14 mouse cellular contexts compared by ENCODE assay signal in genomic region chr1:134074184-134074583, GRCm38 (mm10). TPM values are rescaled to one million over a fixed set of nuclear protein-coding genes. Genes with fewer than 3 reads are reported as not detected.
DNase-seq lines count a peak whose midpoint lies in the region; ATAC-seq and TF ChIP-seq lines count a peak whose summit lies in the region.
"Had no signal": no experiment of that assay in that cellular context is flagged by ENCODE, and none has a peak within 500 bp of the region (broad histone marks: within the 10 kb centered on the region; RNA-seq: fewer than 3 reads in every experiment).

No protein-coding gene starts in this region.

- H3K9ac ChIP-seq in forebrain, embryonic 13.5 days: no peak overlapping the region
- H3K9ac ChIP-seq in forebrain, embryonic 16.5 days (replicated peaks; ENCODE audit: low read depth, low read length): no peak overlapping the region
- no peak overlapping the region for H3K9ac ChIP-seq in lung, embryonic 14.5 days
- peak overlapping the region; percentile 96 for H3K9ac ChIP-seq in liver, embryonic 12.5 days
- H3K9ac ChIP-seq: embryonic facial prominence, embryonic 13.5 days; intestine, embryonic 15.5 days had no signal

- H3K27ac ChIP-seq in forebrain, embryonic 13.5 days: peak overlapping the region; percentile 61; the same call in 1 of the 2 replicates
- H3K27ac ChIP-seq in forebrain, embryonic 16.5 days (ENCODE audit: low read length): no peak overlapping the region
- H3K27ac ChIP-seq in lung, embryonic 14.5 days (ENCODE audit: low read depth): peak overlapping the region; percentile 15; the same call in 1 of the 2 replicates
- H3K27ac ChIP-seq in liver, embryonic 12.5 days: peak overlapping the region; percentile 99
- H3K27ac ChIP-seq: embryonic facial prominence, embryonic 13.5 days; intestine, embryonic 15.5 days had no signal

- H3K27me3 ChIP-seq in forebrain, embryonic 13.5 days: no peaks in the 10 kb centered on the region
- H3K27me3 ChIP-seq in forebrain, embryonic 16.5 days (replicated peaks; ENCODE audit: control insufficient read depth, insufficient read depth, low read length): no peaks in the 10 kb centered on the region
- H3K27me3 ChIP-seq in lung, embryonic 14.5 days (ENCODE audit: insufficient read depth, low read length): no peaks in the 10 kb centered on the region
- H3K27me3 ChIP-seq in liver, embryonic 12.5 days (replicated peaks): no peaks in the 10 kb centered on the region
- H3K27me3 ChIP-seq: embryonic facial prominence, embryonic 13.5 days; intestine, embryonic 15.5 days had no signal

- 0 out of 2 replicates have a peak overlapping the region, but pooled peaks have one; percentile 90 for H3K4me3 ChIP-seq in forebrain, embryonic 13.5 days
- H3K4me3 ChIP-seq in forebrain, embryonic 16.5 days (replicated peaks; ENCODE audit: low read length): no peak overlapping the region
- H3K4me3 ChIP-seq in lung, embryonic 14.5 days (ENCODE audit: low read depth, low read length): no peak overlapping the region
- H3K4me3 ChIP-seq in liver, embryonic 12.5 days: peak overlapping the region; percentile 84
- H3K4me3 ChIP-seq: embryonic facial prominence, embryonic 13.5 days; intestine, embryonic 15.5 days had no signal

- H3K4me1 ChIP-seq in forebrain, embryonic 13.5 days: peaks cover 89% of the 10 kb centered on the region
- H3K4me1 ChIP-seq in forebrain, embryonic 16.5 days (replicated peaks; ENCODE audit: control insufficient read depth, insufficient read depth, low read length): peaks cover 50% of the 10 kb centered on the region
- peaks cover 38% of the 10 kb centered on the region for H3K4me1 ChIP-seq in lung, embryonic 14.5 days (ENCODE audit: insufficient read depth)
- H3K4me1 ChIP-seq in liver, embryonic 12.5 days: peaks cover 85% of the 10 kb centered on the region

- DNase-seq in lung, embryonic 14.5 days: no peak
- DNase-seq in lung, postnatal 14 days: no peak
- DNase-seq in Muller cell, postnatal 12 days (ENCODE audit: inconsistent ontology term): peak; percentile 62
- DNase-seq in cerebellum, adult 11-12 months: no peak
- DNase-seq in adrenal gland, adult 2 months: no peak
- DNase-seq: cerebellum, postnatal 10 days; gastrocnemius, postnatal 14 days; kidney, postnatal 25 days had no signal

- H3K36me3 ChIP-seq in forebrain, embryonic 13.5 days (ENCODE audit: poor library complexity, severe bottlenecking): peaks cover 30% of the 10 kb centered on the region
- peaks cover 3% of the 10 kb centered on the region; the same call in 1 of the 2 replicates for H3K36me3 ChIP-seq in forebrain, embryonic 16.5 days (ENCODE audit: control insufficient read depth, insufficient read depth)
- peaks cover 33% of the 10 kb centered on the region for H3K36me3 ChIP-seq in lung, embryonic 14.5 days (ENCODE audit: insufficient read depth)
- peaks cover 38% of the 10 kb centered on the region for H3K36me3 ChIP-seq in liver, embryonic 12.5 days
- H3K36me3 ChIP-seq: intestine, embryonic 15.5 days had no signal

- H3K9me3 ChIP-seq in forebrain, embryonic 13.5 days (replicated peaks): no peaks in the 10 kb centered on the region
- no peaks in the 10 kb centered on the region for H3K9me3 ChIP-seq in forebrain, embryonic 16.5 days (ENCODE audit: control insufficient read depth, low read length)
- no peaks in the 10 kb centered on the region for H3K9me3 ChIP-seq in lung, embryonic 14.5 days (ENCODE audit: low read depth, low read length)
- no peaks in the 10 kb centered on the region for H3K9me3 ChIP-seq in liver, embryonic 12.5 days (replicated peaks)
- H3K9me3 ChIP-seq: embryonic facial prominence, embryonic 13.5 days; intestine, embryonic 15.5 days had no signal

- no peak for ATAC-seq in forebrain, embryonic 13.5 days
- no peak for ATAC-seq in forebrain, embryonic 16.5 days
- ATAC-seq in lung, embryonic 14.5 days (ENCODE audit: insufficient read depth): no peak
- no peak for ATAC-seq in liver, embryonic 12.5 days
- ATAC-seq: intestine, embryonic 15.5 days had no signal

- 53% methylated on average over 3 of the region's 3 CpGs for WGBS in forebrain, embryonic 13.5 days
- WGBS in forebrain, embryonic 16.5 days: 35% methylated on average over 3 of the region's 3 CpGs
- 63% methylated on average over 3 of the region's 3 CpGs for WGBS in lung, embryonic 14.5 days
- WGBS in liver, embryonic 12.5 days (ENCODE audit: insufficient replicate concordance): 67% methylated on average over 3 of the region's 3 CpGs

- TF ChIP-seq CTCF in lung, embryonic 14.5 days (IDR thresholded peaks at IDR 0.05; ENCODE audit: low read depth): no peak

- H3K4me2 ChIP-seq in forebrain, embryonic 13.5 days: peak overlapping the region; percentile 88
- no peak overlapping the region for H3K4me2 ChIP-seq in forebrain, embryonic 16.5 days (ENCODE audit: low read length)
- H3K4me2 ChIP-seq in lung, embryonic 14.5 days: peak overlapping the region; percentile 88; the same call in 1 of the 2 replicates
- peak overlapping the region; percentile 73 for H3K4me2 ChIP-seq in liver, embryonic 12.5 days
- H3K4me2 ChIP-seq: embryonic facial prominence, embryonic 13.5 days; intestine, embryonic 15.5 days had no signal

RNA-seq across cellular contexts. Expression of gene Btg2, which starts 4.7 kb away (rescaled TPM):
- 122 and 129 TPM in 2 replicates for polyA plus RNA-seq in forebrain, embryonic 13.5 days (2015; fragmentation: Nextera tagmentation; extraction: Ambion mirVana)
- 56.0 and 66.4 TPM in 2 replicates for polyA plus RNA-seq in forebrain, embryonic 16.5 days (2015; fragmentation: Nextera tagmentation; extraction: Ambion mirVana)
- 77.2 and 81.0 TPM in 2 replicates for polyA plus RNA-seq in lung, embryonic 14.5 days (2014; fragmentation: Nextera tagmentation; extraction: Ambion mirVana)
- 78.2 and 80.8 TPM in 2 replicates for polyA plus RNA-seq in liver, embryonic 12.5 days (2016; fragmentation: Nextera tagmentation; extraction: Ambion mirVana)
- total RNA-seq in adrenal gland, adult 2 months (2021): 10 to 100 TPM; 20.3 to 55.2 TPM
- 18.9 and 25.1 TPM in 2 replicates for polyA plus RNA-seq in adrenal gland, adult 2 months (2012; rRNA removed)

RNA-seq across cellular contexts. Expression of gene Chit1, which starts 36.9 kb away (rescaled TPM):
- polyA plus RNA-seq in forebrain, embryonic 13.5 days (2015; fragmentation: Nextera tagmentation; extraction: Ambion mirVana): 0.17 TPM in 1 of 2 replicates, not detected in the other
- 0.14 TPM in 1 of 2 replicates, not detected in the other for polyA plus RNA-seq in forebrain, embryonic 16.5 days (2015; fragmentation: Nextera tagmentation; extraction: Ambion mirVana)
- polyA plus RNA-seq in lung, embryonic 14.5 days (2014; fragmentation: Nextera tagmentation; extraction: Ambion mirVana): not detected in 2 replicates
- 0.07 and 0.12 TPM in 2 replicates for polyA plus RNA-seq in liver, embryonic 12.5 days (2016; fragmentation: Nextera tagmentation; extraction: Ambion mirVana)
- total RNA-seq in adrenal gland, adult 2 months (2021): not detected
- 0.07 and 0.08 TPM in 2 replicates for polyA plus RNA-seq in adrenal gland, adult 2 months (2012; rRNA removed)
- total RNA-seq: gastrocnemius, postnatal 14 days had no signal
- polyA plus RNA-seq: embryonic facial prominence, embryonic 13.5 days; intestine, embryonic 15.5 days; spleen, adult 2 months had no signal

RNA-seq across cellular contexts. Expression of gene Fmod, which starts 37.1 kb away (rescaled TPM):
- polyA plus RNA-seq in forebrain, embryonic 13.5 days (2015; fragmentation: Nextera tagmentation; extraction: Ambion mirVana): 1.2 and 1.6 TPM in 2 replicates
- 7.8 and 12.6 TPM in 2 replicates for polyA plus RNA-seq in forebrain, embryonic 16.5 days (2015; fragmentation: Nextera tagmentation; extraction: Ambion mirVana)
- 173 and 174 TPM in 2 replicates for polyA plus RNA-seq in lung, embryonic 14.5 days (2014; fragmentation: Nextera tagmentation; extraction: Ambion mirVana)
- 2.6 and 3.1 TPM in 2 replicates for polyA plus RNA-seq in liver, embryonic 12.5 days (2016; fragmentation: Nextera tagmentation; extraction: Ambion mirVana)
- 10 to 100 TPM; 10.1 to 12.4 TPM for total RNA-seq in adrenal gland, adult 2 months (2021)
- 13.4 and 17.9 TPM in 2 replicates for polyA plus RNA-seq in adrenal gland, adult 2 months (2012; rRNA removed)

Comparison
In these comparisons a context has a peak if more than half of its experiments do, and no peak if none do; other contexts are left out.
1. H3K4me3 ChIP-seq: peak in forebrain, embryonic 13.5 days (single experiment) and liver, embryonic 12.5 days (single experiment); none in forebrain, embryonic 16.5 days (single experiment) and lung, embryonic 14.5 days (single experiment).